Mouse (Mus musculus) kidney, embryonic 14.5 days (tissue): Measurements from ENCODE around the gene Ceacam10. TPM values are rescaled to one million over a fixed set of nuclear protein-coding genes. Genes with fewer than 3 reads are reported as not detected.

Experiments used
- ATAC-seq: fragments of 200-750 bp; cut with Nextera tagmentation; 2 replicates; pipeline ENCODE4 v1.8.0; 2017; ENCODE audit warnings: moderate number of reproducible peaks, mild to moderate bottlenecking, moderate TSS enrichment, moderate library complexity; ENCODE audit not compliant: low FRiP score, low TSS enrichment
- H3K27ac ChIP-seq: fragments of 300-500 bp; sonication (generic); 2 replicates; pipeline ENCODE4 v1.5.1; 2014; ENCODE audit warnings: low read depth, mild to moderate bottlenecking, low read length, moderate library complexity, mixed read lengths
- H3K27me3 ChIP-seq: fragments of 300-500 bp; sonication (generic); 2 replicates; pipeline ENCODE4 v1.6.1; 2014; ENCODE audit warnings: mild to moderate bottlenecking, low read length; ENCODE audit not compliant: control insufficient read depth, insufficient read depth
- H3K36me3 ChIP-seq: fragments of 300-500 bp; sonication (generic); 2 replicates; pipeline ENCODE4 v1.6.1; 2014; ENCODE audit warnings: low read length, mixed read lengths; ENCODE audit not compliant: control insufficient read depth, insufficient read depth
- H3K4me1 ChIP-seq: fragments of 300-500 bp; sonication (generic); 2 replicates; pipeline ENCODE4 v1.6.1; 2014; ENCODE audit warnings: low read length, mixed read lengths; ENCODE audit not compliant: control insufficient read depth, insufficient read depth
- H3K4me2 ChIP-seq: fragments of 300-500 bp; sonication (generic); replicated peaks from 2 replicates; pipeline ENCODE4 v1.6.1; 2014; ENCODE audit warnings: low read depth, mild to moderate bottlenecking, low read length
- H3K4me3 ChIP-seq: fragments of 300-500 bp; sonication (generic); 2 replicates; pipeline ENCODE4 v1.5.1; 2014; ENCODE audit warnings: mild to moderate bottlenecking, low read length
- H3K9ac ChIP-seq: fragments of 300-500 bp; sonication (generic); 2 replicates; pipeline ENCODE4 v1.6.1; 2014; ENCODE audit warnings: low read depth, mild to moderate bottlenecking, low read length, moderate library complexity
- H3K9me3 ChIP-seq: fragments of 300-500 bp; sonication (generic); 2 replicates; pipeline ENCODE4 v1.6.1; 2016; ENCODE audit warnings: low read length; ENCODE audit not compliant: control insufficient read depth
- WGBS: fragments of 180-500 bp; shearing (Covaris S2); extraction: QIAGEN DNeasy Blood & Tissue Kit; methylation state at CpG from one replicate; pipeline ENCODE4 v1.1.7; 2014; 5-methylcytosine and 5-hydroxymethylcytosine counted together
- polyA plus RNA-seq: library from polyadenylated mRNA; unstranded; fragments of >200 nt; fragmentation: Nextera tagmentation; extraction: Ambion mirVana; gene quantifications from 2 replicates; pipeline ENCODE4 v1.2.1, GENCODE M21; 2014

Ceacam10 gene
- polyA plus RNA-seq, 1 experiment from 2014 or later, result 0.39 TPM

GRCm38 (mm10) chr7:24827181-24827580 is 50.2 kb downstream of the Ceacam10 start:
- H3K27me3 ChIP-seq, result no peaks in the 10 kb centered on the region
- no peak overlapping the region for H3K4me2 ChIP-seq
- no peaks in the 10 kb centered on the region for H3K9me3 ChIP-seq
- H3K9ac ChIP-seq, result no peak overlapping the region
- WGBS, result 93% methylated on average over 4 of the region's 4 CpGs
- H3K4me3 ChIP-seq, result no peak overlapping the region
- no peak for ATAC-seq
- H3K27ac ChIP-seq, result no peak overlapping the region
- no peaks in the 10 kb centered on the region for H3K4me1 ChIP-seq
- H3K36me3 ChIP-seq, result no peaks in the 10 kb centered on the region

Other genes with a start within 250 kb of the Ceacam10 start
- 5.0 and 9.5 TPM in 2 replicates for gene Irgq, start 246.5 kb upstream of the Ceacam10 start, polyA plus RNA-seq
- 0.43 TPM in 1 of 2 replicates, not detected in the other for gene Pinlyp, start 231.1 kb upstream of the Ceacam10 start, polyA plus RNA-seq
- 109 and 136 TPM in 2 replicates for gene Xrcc1, start 230.9 kb upstream of the Ceacam10 start, polyA plus RNA-seq
- 51.8 and 53.6 TPM in 2 replicates for gene Ethe1, start 189.7 kb upstream of the Ceacam10 start, polyA plus RNA-seq
- gene Zfp575, start 189.6 kb upstream of the Ceacam10 start, polyA plus RNA-seq, result 2.5 and 3.0 TPM in 2 replicates
- 0.24 and 0.32 TPM in 2 replicates for gene Phldb3, start 166.4 kb upstream of the Ceacam10 start, polyA plus RNA-seq
- gene Lypd3, start 140.7 kb upstream of the Ceacam10 start, polyA plus RNA-seq, result 0.27 and 0.76 TPM in 2 replicates
- not detected in 2 replicates for gene Tex101, start 100.5 kb upstream of the Ceacam10 start, polyA plus RNA-seq
- not detected in 2 replicates for gene BC049730, start 68.0 kb upstream of the Ceacam10 start, polyA plus RNA-seq
- not detected in 2 replicates for gene Gm4763, start 50.3 kb upstream of the Ceacam10 start, polyA plus RNA-seq
- gene Cd177, start 16.9 kb upstream of the Ceacam10 start, polyA plus RNA-seq, result 0.24 and 0.36 TPM in 2 replicates
- 18.8 and 22.4 TPM in 2 replicates for gene Gm9844, start 85.0 kb downstream of the Ceacam10 start, polyA plus RNA-seq
- not detected in 2 replicates for gene Lypd4, start 92.7 kb downstream of the Ceacam10 start, polyA plus RNA-seq
- not detected in 2 replicates for gene Dmrtc2, start 92.9 kb downstream of the Ceacam10 start, polyA plus RNA-seq
- gene Rps19, start 107.2 kb downstream of the Ceacam10 start, polyA plus RNA-seq, result 2,731 and 3,572 TPM in 2 replicates
- 1.5 and 1.6 TPM in 2 replicates for gene Cd79a, start 120.2 kb downstream of the Ceacam10 start, polyA plus RNA-seq
- gene Arhgef1, start 125.7 kb downstream of the Ceacam10 start, polyA plus RNA-seq, result 67.5 and 91.2 TPM in 2 replicates
- gene Gm4881, start 167.3 kb downstream of the Ceacam10 start, polyA plus RNA-seq, result not detected in 2 replicates
- gene Rabac1, start 195.5 kb downstream of the Ceacam10 start, polyA plus RNA-seq, result 129 and 144 TPM in 2 replicates
- 0.27 and 0.68 TPM in 2 replicates for gene Atp1a3, start 228.8 kb downstream of the Ceacam10 start, polyA plus RNA-seq